Mouse (Mus musculus): ENCODE results near the gene Rfk.

- TF ChIP-seq CTCF (conservative IDR thresholded peaks at IDR 0.05 in 1 of 2, IDR thresholded peaks at IDR 0.05 in 1 of 2; ENCODE audit: low read depth in 2 of 2, low read length in 2 of 2) = no peak
- TF ChIP-seq EP300 (IDR thresholded peaks at IDR 0.05; ENCODE audit: low read length) = no peak
- TF ChIP-seq BHLHE40 (IDR thresholded peaks at IDR 0.05; ENCODE audit: low read depth, low read length) = no peak
- TF ChIP-seq MYC (IDR thresholded peaks at IDR 0.05; ENCODE audit: low read depth, low read length) = no peak
- TF ChIP-seq POLR2A (IDR thresholded peaks at IDR 0.05; ENCODE audit: low read depth, low read length) = no peak
- no peak for TF ChIP-seq RAD21 (IDR thresholded peaks at IDR 0.05; ENCODE audit: low read depth, low read length)
Measured at GRCm38 (mm10) chr19:17347852-17348251, 46.0 kb upstream of the Rfk start.

All from CH12.LX (cell line).